Mouse (Mus musculus) stomach, postnatal 0 days (tissue): ENCODE measurements around the gene Gm28635. TPM values are rescaled to one million over a fixed set of nuclear protein-coding genes. Genes with fewer than 3 reads are reported as not detected.

ENCODE experiments used
- ATAC-seq: fragments of 200-750 bp; cut with Nextera tagmentation; 2 replicates; pipeline ENCODE4 v1.8.0; 2017; ENCODE audit not compliant: low FRiP score, low TSS enrichment
- DNase-seq: peaks from one replicate; pipeline ENCODE4 v3.0.0-alpha.2; 2016; ENCODE audit warnings: low spot score
- H3K27ac ChIP-seq: fragments of 300-500 bp; sonication (generic); replicated peaks from 2 replicates; pipeline ENCODE4 v1.5.1; 2014; ENCODE audit warnings: mild to moderate bottlenecking, control low read depth
- H3K27me3 ChIP-seq: fragments of 300-500 bp; sonication (generic); 2 replicates; pipeline ENCODE4 v1.6.1; 2014; ENCODE audit warnings: low read length; ENCODE audit not compliant: control insufficient read depth, insufficient read depth
- H3K36me3 ChIP-seq: fragments of 300-500 bp; sonication (generic); 2 replicates; pipeline ENCODE4 v1.6.1; 2014; ENCODE audit warnings: low read length, mixed read lengths; ENCODE audit not compliant: control insufficient read depth, insufficient read depth
- H3K4me1 ChIP-seq: fragments of 300-500 bp; sonication (generic); replicated peaks from 2 replicates; pipeline ENCODE4 v1.6.1; 2014; ENCODE audit warnings: antibody characterized with exemption; ENCODE audit not compliant: control insufficient read depth, insufficient read depth
- H3K4me2 ChIP-seq: fragments of 300-500 bp; sonication (generic); replicated peaks from 2 replicates; pipeline ENCODE4 v1.6.1; 2014; ENCODE audit warnings: low read depth, mild to moderate bottlenecking, control low read depth, moderate library complexity
- H3K4me3 ChIP-seq: fragments of 300-500 bp; sonication (generic); 2 replicates; pipeline ENCODE4 v1.5.1; 2014; ENCODE audit warnings: low read depth, low read length, control low read depth
- H3K9ac ChIP-seq: fragments of 300-500 bp; sonication (generic); 2 replicates; pipeline ENCODE4 v1.6.1; 2014; ENCODE audit warnings: mild to moderate bottlenecking, low read length, control low read depth, mixed read lengths
- H3K9me3 ChIP-seq: fragments of 300-500 bp; sonication (generic); 2 replicates; pipeline ENCODE4 v1.6.1; 2016; ENCODE audit warnings: low read length; ENCODE audit not compliant: control insufficient read depth
- CTCF ChIP-seq: IDR thresholded peaks from 2 replicates; pipeline ENCODE4 v1.5.1; 2016; ENCODE audit warnings: antibody characterized with exemption, low read depth, mild to moderate bottlenecking, moderate library complexity
- EP300 ChIP-seq: optimal IDR thresholded peaks from 2 replicates; pipeline ENCODE3; 2016; ENCODE audit warnings: antibody characterized with exemption
- WGBS: fragments of 180-500 bp; shearing (Covaris S2); extraction: QIAGEN DNeasy Blood & Tissue Kit; methylation state at CpG from one replicate; pipeline ENCODE4 v1.1.7; 2014; 5-methylcytosine and 5-hydroxymethylcytosine counted together
- polyA plus RNA-seq: library from polyadenylated mRNA; unstranded; fragments of >200 nt; fragmentation: Nextera tagmentation; extraction: Ambion mirVana; gene quantifications from 2 replicates; pipeline ENCODE4 v1.2.1, GENCODE M21; 2015

The Gm28635 gene
- polyA plus RNA-seq, 1 experiment from 2014 or later = not detected

DNA sequence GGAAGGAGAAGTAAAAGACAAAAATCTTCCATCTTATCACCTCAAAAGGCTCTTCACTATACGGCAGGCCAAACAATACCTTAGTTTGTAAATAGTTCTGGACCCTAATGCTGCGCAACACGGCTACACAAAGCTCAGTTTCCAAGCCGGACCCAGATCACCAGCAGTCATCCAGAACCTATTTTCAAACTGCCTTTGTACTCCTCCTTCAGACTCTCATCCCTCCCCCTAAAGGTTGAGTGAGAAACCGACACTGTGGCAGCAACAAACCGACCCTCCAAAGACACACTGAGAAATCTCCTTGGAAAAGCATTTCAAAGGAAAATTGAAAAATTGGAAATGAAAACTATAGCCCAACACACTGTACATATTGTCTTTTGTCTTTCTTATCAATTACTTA, 29.5 kb downstream of the Gm28635 start:
- DNase-seq = no peak
- Histone ChIP-seq H3K4me1 (no peaks in the 10 kb centered on the region), H3K27ac (no peak overlapping the region), H3K36me3 (no peaks in the 10 kb centered on the region), H3K9ac (peak overlapping the region; percentile 53), H3K9me3 (no peaks in the 10 kb centered on the region), H3K27me3 (no peaks in the 10 kb centered on the region), H3K4me3 (peak overlapping the region; percentile 71), H3K4me2 (peak overlapping the region; percentile 49)
- peak; percentile 50 for TF ChIP-seq CTCF
- TF ChIP-seq EP300 = no peak
- WGBS = 15% methylated on average over 6 of the region's 6 CpGs
- no peak for ATAC-seq

DNA sequence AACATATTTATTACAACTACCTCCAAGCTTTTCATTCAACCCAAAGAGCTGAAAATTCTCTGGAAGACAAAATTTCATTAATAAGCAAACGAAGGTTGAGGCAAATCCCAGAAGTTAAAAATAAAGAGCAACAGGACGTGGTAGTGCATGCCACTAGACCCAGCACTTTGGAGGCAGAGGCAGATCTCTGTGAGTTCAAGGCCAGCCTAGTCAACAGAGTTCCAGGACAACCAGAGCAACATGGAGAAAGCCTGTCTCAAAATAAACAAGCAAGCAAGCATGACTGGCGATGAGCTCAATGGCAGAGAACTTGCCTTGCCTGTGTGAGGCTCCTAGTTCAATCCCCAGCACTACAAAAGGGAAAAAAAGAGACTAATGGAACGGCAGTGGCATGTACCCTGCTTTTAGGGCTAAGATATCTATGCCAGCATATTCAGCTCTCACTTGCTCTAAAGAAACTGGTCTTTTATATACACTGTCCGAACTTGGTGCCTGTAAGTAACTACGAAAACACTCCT, 30.7 kb downstream of the Gm28635 start:
- H3K4me2 ChIP-seq = peak overlapping the region; percentile 49
- no peak for TF ChIP-seq EP300
- TF ChIP-seq CTCF = no peak
- 72% methylated on average over 6 of the region's 6 CpGs for WGBS
- H3K4me1 ChIP-seq = no peaks in the 10 kb centered on the region; the same call in 1 of the 2 replicates
- no peak overlapping the region; the same call in 1 of the 2 replicates for H3K27ac ChIP-seq
- H3K4me3 ChIP-seq = peak overlapping the region; percentile 71
- no peak for ATAC-seq
- no peaks in the 10 kb centered on the region for H3K27me3 ChIP-seq
- H3K36me3 ChIP-seq = no peaks in the 10 kb centered on the region
- H3K9ac ChIP-seq = 0 out of 2 replicates have a peak overlapping the region, but pooled peaks have one; percentile 13
- DNase-seq = no peak
- no peaks in the 10 kb centered on the region for H3K9me3 ChIP-seq

DNA sequence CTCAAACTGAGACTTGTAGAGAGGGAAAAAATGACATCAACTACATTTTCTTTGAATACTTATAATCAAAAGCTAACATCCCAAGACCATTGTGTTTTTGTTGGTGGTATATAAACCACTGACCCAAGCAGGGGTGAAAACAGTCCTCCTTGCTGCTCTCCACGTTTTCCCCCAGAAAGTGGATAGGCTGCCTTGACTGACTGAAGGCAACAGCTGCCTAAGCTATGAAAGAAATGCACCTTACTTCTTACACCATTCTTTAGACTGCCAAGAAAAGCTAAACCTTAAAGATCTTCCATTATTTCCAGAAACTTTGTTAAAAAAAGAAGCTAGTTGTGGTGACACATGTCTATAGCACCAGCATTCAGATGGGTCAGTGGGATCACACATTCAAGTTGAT, 31.7 kb downstream of the Gm28635 start:
- no peaks in the 10 kb centered on the region for H3K36me3 ChIP-seq
- TF ChIP-seq CTCF (no peak), EP300 (no peak)
- H3K27ac ChIP-seq = no peak overlapping the region
- H3K27me3 ChIP-seq = no peaks in the 10 kb centered on the region
- ATAC-seq (no peak), DNase-seq (no peak)
- H3K4me1 ChIP-seq = peaks cover 1% of the 10 kb centered on the region; the same call in 1 of the 2 replicates
- no peaks in the 10 kb centered on the region for H3K9me3 ChIP-seq
- H3K4me2 ChIP-seq = no peak overlapping the region
- no peak overlapping the region for H3K4me3 ChIP-seq
- no peak overlapping the region for H3K9ac ChIP-seq
- WGBS = 28% methylated on average over 1 of the region's 1 CpGs

GRCm38 (mm10) chr2:84640833-84641232, 37.0 kb downstream of the Gm28635 start:
- H3K27me3 ChIP-seq = no peaks in the 10 kb centered on the region
- TF ChIP-seq EP300 (no peak), CTCF (no peak)
- DNase-seq (no peak), ATAC-seq (no peak)
- no peaks in the 10 kb centered on the region for H3K9me3 ChIP-seq
- no peaks in the 10 kb centered on the region for H3K36me3 ChIP-seq
- H3K4me1 ChIP-seq = peaks cover 19% of the 10 kb centered on the region
- H3K4me2 ChIP-seq = no peak overlapping the region
- H3K4me3 ChIP-seq = no peak overlapping the region
- 0 out of 2 replicates have a peak overlapping the region, but pooled peaks have one; percentile 40 for H3K27ac ChIP-seq
- no peak overlapping the region for H3K9ac ChIP-seq

GRCm38 (mm10) chr2:84638428-84639220, 39.2 kb downstream of the Gm28635 start:
- Histone ChIP-seq H3K9ac (no peak overlapping the region), H3K4me1 (peaks cover 36% of the 10 kb centered on the region), H3K27ac (peak overlapping the region; percentile 93), H3K4me2 (peak overlapping the region; percentile 34; the same call in 1 of the 2 replicates), H3K36me3 (no peaks in the 10 kb centered on the region), H3K27me3 (no peaks in the 10 kb centered on the region), H3K4me3 (no peak overlapping the region), H3K9me3 (no peaks in the 10 kb centered on the region)
- 24% methylated on average over 5 of the region's 5 CpGs for WGBS
- ATAC-seq (no peak), DNase-seq (no peak)
- TF ChIP-seq CTCF = no peak
- TF ChIP-seq EP300 = no peak
